Mouse (Mus musculus) spleen, postnatal 4 days (tissue): Measurements from ENCODE around the gene 2410131K14Rik.
A peak's percentile ranks its signal among the peaks of the same experiment; 100 is the strongest.

Source experiments
- DNase-seq, 2 experiments: peaks; one replicate each; pipeline ENCODE4 v3.0.0; 2022; ENCODE audit warnings: low spot score in 2 of 2

2410131K14Rik gene

DNA sequence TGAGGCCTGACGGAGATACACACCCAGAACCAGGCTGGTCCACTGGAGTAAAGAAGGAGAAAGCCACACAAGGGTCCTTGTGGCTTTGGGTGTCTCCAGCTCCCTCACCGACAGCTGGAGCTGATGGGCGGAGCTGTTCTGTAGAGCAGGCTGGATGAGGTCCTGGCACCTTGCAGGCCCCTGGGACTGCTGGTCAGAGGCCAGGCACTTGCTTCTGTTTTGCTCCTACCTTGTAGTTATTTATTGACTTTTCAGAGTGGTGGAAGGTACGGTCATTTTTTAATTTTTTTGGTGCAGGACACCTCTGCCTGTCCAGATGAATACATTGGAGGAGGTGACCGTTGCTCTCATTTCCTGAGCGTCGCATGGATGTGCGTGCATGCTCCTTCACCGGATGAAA lies 16.2 kb downstream of the 2410131K14Rik start:
- no peak for DNase-seq

DNA sequence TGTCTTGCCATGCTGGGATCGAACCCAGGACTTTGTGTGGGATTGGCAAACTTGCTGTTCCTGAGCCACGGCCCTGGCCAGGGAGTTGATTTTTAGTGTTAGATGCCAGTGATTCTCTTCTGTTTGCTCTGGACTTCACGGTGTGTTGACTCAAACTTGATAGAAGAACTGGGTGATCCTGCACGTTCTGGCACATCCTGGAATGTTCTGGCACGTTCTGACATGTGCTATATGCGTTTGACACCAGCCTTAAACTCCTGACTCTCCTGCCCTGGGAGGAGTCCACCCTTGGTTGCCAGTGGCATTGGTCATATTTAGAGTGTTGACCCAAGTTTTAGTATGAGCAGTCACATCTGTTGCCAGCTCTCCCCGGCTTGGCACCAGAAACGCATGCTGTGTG lies 17.4 kb downstream of the 2410131K14Rik start:
- no peak for DNase-seq

DNA sequence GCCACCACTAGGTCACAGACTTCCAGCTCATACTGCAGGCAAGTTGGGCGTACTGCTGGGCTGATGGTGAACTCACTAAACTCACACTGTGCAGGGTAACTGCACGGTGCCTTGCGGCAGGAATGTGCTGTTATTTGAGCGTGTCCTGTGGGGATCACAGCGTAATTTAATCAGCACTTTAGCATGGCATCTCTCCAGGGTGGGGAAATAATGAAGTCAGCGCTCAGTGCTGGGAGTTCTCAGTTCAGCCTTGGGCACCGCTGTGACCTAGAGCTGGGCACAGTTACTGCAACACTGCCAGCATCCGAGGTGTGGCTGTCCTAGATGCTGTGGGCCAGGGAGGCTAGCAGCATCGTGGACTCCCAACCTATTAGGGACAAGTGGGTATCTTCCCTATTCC lies 19.3 kb downstream of the 2410131K14Rik start:
- no peak for DNase-seq

DNA sequence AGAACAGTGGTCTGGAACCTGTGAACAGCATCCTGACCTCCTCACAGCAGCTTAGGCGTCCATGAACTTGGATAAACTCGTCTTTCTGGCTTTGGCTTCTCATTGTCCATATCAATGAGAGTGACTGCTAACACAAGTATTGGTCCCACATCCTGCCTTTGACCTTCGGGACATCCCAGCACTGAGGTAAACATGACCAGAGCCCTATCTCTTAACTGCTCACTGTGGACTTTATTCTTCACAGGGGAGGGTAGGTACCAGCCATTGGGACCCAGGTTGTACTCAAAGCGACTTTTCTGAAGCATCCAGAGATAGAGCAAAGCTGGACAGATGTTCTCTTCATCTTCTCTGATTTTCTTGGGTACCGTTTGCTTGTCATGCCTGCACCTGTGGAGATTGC lies 20.3 kb downstream of the 2410131K14Rik start:
- DNase-seq: no peak

DNA sequence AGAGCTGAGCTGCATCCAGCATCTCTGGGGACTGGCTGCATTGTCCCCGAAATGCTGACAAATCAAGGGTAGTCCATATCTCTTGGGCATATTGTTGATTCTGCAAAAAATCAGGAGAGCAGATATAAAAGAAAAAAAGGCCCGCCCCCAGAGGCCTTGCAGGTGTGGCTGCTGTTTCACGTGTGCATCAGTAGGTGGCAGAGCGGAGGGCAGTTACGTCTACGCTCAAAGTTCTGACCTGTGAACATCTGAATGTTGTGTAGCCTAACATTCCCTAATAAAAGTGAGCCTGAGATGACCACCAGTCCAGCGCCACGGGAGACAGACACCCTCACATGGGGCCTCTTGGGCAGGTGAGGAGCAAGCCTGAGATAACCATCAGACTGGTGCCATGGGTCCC lies 21.3 kb downstream of the 2410131K14Rik start:
- DNase-seq: no peak

DNA sequence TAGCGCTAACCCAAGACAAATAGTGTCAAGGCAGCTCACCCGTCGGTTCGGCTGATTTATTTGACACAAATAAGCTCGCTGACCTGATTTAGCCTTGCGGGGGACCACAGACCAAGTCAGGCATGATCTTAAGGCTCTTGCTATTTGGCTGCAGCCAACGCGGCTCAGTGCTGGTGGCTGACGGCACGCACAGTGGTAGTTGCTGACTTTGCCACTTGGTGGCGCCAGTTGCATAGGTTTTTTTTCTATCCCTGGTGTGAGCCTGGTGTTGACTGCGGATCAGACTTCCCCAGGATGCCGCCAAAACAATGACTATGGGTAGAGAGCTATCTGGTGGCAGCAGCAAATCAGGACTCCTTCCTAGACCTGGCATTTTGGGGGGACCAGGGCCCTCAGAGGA lies 24.0 kb downstream of the 2410131K14Rik start:
- peak; percentile 73 to 90 for DNase-seq

DNA sequence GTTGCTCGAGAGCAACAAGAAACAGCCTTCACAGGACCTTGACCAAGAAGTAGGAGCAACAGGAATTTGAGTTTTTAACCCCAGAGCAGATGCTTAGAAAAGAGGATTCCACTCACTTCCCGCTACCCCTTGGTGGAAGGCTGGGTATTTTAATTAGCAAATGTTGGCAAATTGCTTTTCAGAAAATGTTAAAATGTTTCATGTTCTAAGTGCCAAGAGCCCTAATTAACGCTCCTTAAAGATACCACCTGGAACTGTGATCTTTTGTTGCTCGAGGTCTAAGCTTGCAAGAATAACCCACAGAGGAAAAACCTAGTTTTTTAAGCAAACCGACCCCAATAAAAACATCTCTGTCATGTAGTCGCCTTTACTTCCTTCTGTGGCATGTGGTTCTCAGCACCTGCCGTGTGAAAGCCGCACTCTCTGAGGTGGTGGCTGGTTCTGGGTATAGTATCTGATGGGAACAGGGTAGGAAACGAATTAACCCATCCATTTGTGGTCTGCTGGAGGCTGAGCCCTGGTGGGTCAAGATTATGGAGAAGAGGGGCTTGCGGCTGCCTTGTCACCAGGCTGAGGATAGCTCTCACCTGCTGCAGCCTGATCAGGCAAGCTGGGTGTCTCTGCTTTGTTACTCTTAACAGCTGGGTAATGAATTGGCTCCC lies 26.6 kb downstream of the 2410131K14Rik start:
- no peak for DNase-seq

DNA sequence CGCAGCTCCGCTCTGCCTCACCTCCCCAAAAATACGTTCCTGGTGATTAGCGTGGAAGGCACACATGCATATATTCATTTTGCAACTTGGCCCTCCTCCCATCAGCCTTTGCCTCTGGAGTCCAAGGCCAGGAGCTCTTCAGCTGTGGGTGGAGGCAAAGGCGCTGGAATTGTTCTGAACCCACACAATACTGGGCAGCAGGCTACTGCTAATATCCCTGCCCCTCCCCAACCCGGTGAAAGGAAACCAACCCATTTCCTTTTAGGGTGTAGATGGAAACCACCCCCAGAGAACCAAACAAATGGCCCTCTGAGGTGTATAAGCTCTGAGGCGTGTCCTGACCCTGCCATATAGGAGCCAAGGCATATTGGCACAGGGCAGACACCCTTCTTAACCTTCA lies 28.4 kb downstream of the 2410131K14Rik start:
- DNase-seq: no peak

DNA sequence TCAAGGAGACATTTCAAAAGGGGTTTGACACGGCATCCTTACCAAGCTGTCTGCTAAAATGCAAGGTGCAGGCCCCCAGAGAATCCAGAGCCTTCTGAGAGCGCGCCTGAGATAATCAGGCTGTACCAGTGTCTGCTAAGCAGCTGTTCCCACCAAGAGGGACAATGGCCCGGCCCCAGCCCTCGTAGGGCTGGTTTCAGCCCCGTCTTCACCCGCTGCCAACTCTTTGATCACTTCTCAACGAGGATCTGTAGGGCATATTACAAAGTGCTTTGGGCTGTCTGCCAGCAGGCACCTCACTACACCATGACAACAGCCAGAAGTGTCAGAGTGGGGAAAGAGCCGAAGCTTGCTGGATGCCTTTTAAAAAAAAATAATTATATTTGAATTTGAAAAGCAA lies 29.5 kb downstream of the 2410131K14Rik start:
- DNase-seq: no peak

DNA sequence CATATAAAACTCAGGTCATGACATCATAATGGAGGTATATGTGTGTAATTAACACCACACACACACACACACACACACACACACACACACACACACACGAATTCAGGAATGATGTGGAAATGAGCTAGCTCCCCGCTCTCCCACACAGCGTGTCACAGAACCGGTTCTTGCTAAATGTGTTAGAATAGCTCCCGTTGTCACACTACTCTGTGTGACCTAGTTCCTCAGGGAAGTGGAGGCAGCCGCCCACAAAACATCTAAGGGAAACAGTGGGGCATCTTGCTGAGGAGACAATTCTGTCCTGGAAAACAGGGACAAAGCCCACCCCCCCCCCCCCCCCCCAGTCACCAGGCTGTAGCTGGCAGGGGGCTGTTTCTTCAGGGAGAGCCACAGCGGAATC lies 31.3 kb downstream of the 2410131K14Rik start:
- DNase-seq: no peak

DNA sequence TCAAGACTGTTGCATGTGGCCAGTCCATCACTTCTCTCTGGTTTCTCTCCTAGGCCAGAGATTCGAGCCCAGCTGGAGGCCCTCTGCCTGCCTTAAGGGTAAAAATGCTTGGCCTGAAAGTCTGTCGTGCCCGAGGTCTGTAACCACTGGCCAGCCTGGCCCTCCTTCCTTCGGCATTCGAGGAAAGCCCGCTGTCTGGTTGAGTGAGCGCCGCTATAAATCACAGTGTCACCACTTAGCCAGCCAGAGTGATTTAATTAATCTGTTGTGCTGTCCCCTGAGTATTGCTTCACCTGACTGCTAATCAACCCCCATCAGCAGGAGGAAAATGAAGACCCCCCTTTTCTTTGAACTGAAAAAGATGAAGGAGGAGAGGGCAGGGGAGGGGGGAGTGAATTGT lies 31.7 kb downstream of the 2410131K14Rik start:
- DNase-seq: no peak

DNA sequence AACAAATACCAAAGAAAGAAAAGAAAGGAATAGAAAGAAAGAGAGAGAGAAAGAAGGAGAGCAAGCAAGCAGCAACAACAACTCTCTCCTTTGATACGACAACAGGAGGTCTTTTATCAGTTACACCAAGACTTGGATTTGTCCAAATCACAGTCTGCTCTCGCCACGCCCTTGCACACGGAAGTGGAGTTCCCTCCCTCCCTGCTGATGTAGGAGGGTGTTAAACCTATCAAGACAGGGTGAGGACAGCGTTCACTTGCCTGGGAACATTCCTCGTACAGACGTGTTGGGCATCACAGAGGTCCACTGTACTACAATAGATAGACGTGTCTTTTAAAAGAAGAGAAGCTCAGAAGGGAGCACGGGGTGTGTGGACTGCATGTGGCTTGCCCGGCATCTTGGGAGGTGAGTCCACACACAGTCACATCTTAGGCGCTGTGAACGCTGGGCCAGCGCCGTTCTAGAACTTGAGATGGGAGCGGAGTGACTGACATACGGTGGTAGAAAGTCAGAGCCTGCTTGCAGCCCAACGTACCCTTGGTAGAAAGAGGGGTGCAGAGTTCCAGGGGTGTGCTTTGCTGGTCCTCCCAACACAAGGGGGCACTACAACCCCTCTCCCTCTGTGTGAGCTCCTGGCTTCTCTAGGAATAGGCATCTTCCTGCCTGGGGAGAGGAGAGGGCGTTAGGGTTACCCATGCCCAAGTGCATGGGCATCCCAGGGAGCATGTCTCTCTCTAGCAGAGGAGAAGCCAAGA lies 32.9 kb downstream of the 2410131K14Rik start:
- no peak for DNase-seq

DNA sequence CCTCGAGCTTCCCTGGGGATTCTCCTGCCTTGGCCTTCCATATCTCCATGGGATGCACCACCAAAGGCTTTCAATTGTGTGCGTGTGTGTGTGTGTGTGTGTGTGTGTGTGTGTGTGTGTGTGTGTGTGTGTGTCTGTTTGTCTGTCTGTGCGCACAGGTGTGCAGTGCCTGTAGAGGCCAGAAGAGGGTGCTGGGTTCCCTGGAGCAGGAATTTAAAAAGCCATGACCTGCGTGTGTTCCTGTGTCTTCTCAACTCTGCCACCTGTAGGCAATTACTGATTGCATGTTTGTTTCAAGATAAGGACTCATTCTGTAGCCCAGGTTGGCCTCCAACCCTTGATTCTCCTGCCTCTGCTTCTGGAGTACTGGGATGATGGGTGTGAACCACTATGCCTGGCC lies 46.4 kb downstream of the 2410131K14Rik start:
- DNase-seq: no peak

DNA sequence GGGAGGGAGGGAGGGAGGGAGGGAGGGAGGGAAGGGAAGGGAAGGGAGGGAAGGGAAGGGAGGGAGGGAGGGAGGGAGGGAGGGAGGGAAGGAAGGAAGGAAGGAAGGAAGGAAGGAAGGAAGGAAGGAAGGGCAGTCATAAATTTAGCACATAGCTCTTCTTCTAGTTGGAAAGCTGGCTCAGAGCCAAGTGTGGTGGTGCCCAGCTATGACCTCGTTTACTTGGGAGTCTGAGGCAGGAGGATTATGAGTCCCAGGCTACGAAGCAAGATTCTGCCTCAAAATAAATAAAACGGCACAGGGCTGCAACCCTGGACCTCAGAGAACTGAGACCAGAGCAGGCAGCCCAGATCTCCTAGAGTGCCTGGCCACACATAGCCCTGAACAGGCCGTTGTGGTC lies 47.4 kb downstream of the 2410131K14Rik start:
- DNase-seq: no peak

DNA sequence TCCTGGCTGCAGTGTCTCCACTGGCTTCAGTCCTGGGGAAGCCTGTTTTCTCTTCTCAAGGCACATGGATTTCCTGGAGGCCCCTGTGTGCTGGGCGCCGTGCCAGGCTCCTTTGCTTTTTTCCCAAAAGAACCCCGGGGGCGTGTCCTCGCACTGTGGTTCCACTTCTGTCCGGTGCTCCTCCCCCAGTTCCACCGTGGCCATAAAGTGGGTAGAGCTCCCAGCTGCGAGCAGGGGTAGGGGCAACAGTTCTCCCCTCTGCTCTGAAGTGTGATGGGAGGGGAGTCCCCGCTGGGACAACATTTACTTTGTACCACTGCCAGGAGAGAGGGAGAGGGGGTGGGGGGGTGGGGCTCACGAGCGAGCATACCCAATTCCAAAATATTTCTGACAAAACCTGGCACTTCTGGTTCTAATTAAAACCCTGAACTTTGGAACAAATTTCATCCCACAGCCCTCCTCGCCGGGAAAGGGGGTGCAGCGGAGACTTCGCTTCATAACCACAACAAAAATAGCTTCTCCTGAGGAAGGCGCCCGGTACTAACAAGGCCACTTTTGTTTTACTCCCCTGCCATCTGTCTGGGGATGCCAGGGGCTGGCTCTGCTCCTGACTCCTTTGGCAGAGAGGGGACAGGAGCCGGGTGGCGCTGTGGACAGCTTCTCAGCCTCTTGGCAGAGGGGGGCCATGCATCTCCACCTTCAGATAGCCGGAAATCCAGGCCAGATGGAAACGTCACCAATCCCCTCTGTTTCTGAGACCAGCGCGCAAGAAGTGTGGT lies 49.2 kb downstream of the 2410131K14Rik start:
- DNase-seq: peak in 1 of 2 experiments; percentile 36

DNA sequence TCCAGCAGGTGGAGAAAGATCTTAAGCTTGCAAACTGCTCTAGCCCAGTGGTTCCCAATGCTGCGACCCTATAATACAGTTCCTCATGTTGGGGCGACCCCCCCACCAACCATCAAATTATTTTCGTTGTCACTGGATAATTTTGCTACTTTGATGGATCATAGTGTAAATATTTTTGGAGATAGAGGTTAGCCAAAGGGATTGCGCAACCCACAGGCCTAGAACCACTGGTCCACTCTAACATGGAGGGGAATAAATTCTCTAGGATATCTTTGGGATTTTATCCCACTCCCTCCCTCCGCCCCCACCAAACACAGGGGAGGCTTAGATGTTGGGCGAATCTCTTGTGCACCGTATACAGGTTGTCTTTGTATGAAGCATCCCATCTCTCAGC lies 49.8 kb downstream of the 2410131K14Rik start:
- DNase-seq: no peak

DNA sequence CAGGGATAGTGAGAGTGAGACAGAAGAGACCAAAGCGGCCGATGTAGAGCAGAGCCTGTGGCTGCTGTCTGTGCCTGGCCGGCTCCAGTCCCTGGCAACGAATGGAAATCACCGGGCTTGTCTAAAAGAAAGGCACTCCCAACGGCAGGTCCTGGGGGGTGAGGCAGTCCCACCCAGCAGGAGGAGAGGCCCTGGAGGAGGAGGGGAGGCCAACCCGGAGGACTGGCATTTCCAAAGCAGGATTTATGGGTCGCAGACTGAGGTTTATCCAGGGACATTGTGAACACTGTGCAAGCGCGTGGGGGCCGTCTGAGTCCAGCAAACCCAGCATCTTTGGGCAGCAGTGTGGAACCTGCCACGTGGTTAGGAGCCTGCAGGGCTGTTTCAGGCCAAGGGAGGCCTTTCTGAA lies 52.3 kb downstream of the 2410131K14Rik start:
- DNase-seq: no peak

DNA sequence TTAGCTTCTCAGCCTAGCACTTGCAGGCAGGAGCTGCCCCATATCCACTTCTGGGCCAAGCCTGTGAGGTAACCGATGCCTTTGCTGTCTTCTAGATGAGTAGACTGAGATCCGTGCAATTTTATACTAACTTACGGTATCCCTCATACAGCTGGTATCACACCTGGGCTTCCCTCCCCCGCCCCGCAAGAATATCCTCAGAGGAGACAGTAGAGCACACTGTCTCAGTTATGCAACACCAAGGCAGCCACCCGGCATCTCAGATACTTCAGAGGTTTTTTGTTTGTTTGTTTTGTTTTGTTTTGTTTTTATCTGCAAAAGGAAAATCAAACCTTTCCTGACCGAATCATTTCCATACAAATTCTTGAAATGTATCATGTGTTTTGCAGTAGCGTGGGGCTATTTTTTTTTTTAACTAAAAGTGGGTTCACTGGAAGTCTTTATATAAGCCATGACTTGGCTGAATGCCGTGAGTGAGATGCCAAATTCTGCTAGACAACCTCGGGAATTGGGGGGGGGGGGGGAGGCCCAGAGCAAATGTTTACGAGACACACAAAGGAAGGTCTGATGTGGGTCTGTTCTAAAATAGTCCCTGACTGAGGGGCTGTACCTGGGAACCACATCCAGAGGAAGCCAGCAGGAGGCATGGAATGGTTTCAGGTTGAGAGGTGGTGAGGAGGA lies 54.8 kb downstream of the 2410131K14Rik start:
- DNase-seq: no peak

DNA sequence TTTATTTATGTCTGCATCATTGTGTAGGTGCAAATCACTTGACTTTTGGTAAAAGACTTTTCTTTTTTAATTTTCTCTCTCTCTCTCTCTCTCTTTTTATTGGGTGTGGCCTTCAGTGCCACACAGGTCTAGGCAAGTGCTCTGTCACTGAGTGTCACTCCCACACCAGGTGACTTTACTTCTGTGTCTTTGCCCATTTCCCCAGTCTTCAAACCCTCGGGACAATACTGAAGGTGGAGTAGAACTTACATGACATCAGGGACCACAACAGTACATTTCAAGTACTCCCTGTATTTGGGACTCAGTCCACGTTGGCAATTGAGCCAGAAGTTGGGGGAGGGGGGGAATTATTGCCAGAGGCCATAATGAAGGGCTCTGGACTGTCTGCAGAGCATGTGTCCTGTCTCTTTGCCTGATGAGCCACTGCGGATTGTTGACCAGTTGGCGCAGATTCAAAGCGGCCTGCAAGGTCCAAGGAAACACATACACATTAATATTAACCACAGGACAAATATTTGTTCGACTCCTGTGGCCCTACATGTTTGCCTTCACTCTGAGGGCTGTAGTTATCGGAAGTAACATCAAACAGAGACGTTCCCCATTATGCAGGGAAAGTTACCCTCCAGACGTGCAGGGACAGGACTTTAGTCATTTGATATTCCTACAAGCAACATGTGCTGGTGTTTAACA lies 57.6 kb downstream of the 2410131K14Rik start:
- DNase-seq: no peak

DNA sequence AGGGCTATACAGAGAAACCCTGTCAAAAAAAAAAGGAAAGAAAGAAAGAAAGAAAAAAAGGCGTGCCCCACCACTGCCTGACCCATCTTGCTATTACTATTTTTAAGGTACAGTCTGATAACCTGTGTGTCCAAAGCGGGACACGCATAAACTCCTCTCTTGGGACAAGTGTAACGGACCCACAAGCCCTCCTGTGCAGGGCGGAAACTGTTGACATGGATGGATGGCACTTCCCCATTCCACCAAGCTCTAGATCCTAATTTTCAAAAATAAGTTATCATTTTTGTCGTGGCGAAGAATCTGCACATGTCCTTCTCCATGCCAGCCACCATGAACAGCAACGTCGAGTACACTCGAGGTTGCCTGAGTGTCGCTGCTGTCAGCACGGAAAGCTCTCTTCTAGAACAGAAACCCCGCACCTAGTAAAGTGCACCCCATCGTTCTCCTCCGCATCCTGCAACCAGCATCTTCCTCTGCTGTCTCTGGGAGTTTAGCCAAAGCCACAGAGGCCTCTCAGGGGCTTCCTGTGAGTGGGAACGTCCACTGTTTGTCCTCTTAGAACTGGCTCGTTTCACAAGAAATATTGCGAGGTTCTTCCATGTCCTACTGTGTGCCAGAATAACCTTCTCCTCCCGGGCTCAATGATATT lies 60.1 kb downstream of the 2410131K14Rik start:
- no peak for DNase-seq

DNA sequence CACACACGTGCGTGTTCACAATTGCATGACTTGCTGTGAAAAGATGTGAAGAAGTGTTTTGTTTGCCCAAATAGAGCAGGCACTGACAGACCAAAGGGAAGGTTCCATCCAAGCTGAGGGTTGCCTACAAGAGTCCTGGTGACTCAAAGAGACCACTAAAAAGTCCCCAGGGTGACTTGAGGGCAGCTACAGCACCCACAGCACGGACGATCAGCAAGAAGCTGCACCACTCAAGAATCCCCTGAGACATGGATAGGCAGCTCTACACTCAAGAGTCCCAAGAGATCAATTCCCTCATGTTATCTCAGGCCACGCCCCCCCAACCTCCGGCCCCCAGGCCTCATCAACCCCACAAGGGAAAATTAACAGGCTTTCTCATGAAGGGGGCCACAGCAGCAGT lies 65.4 kb downstream of the 2410131K14Rik start:
- no peak for DNase-seq
